Mouse (Mus musculus): Measurements from ENCODE around the gene Gm5891.
"Not testable (repeated sequence)": the region's sequence is repeated elsewhere in the genome, so short reads cannot be mapped to it uniquely, and the experiment has no call there.

Gene Gm5891

GRCm38 (mm10) chr7:21921191-21921590 is at the start of gene Gm5891:
Gene Gm5891 (minus strand): TSS chr7:21921291.
- DNase-seq: not testable (repeated sequence)

All from thymus, adult 18-20 months (tissue).